Mouse (Mus musculus) large intestine, adult 2 months (tissue): ENCODE data around the gene Trim9. TPM values are rescaled to one million over a fixed set of nuclear protein-coding genes. Genes with fewer than 3 reads are reported as not detected.

Source experiments
- DNase-seq: peaks from one replicate; pipeline ENCODE4 v3.0.0-alpha.2; 2012; ENCODE audit warnings: low read depth, low spot score
- WGBS: fragments of 180-500 bp; shearing (Covaris S2); methylation state at CpG from one replicate; pipeline ENCODE4 v1.1.7; 2018; 5-methylcytosine and 5-hydroxymethylcytosine counted together
- polyA plus RNA-seq: library from polyadenylated mRNA; depleted of rRNA; stranded (reverse); fragments of >200 nt; gene quantifications from 2 replicates; pipeline ENCODE4 v1.2.3, GENCODE M21; 2012

Trim9 gene
- polyA plus RNA-seq, 1 experiment, result 0.10 TPM

GRCm38 (mm10) chr12:70269724-70270123 is 77.7 kb downstream of the Trim9 start:
- DNase-seq, result no peak
- 86% methylated on average over 6 of the region's 6 CpGs for WGBS

DNA sequence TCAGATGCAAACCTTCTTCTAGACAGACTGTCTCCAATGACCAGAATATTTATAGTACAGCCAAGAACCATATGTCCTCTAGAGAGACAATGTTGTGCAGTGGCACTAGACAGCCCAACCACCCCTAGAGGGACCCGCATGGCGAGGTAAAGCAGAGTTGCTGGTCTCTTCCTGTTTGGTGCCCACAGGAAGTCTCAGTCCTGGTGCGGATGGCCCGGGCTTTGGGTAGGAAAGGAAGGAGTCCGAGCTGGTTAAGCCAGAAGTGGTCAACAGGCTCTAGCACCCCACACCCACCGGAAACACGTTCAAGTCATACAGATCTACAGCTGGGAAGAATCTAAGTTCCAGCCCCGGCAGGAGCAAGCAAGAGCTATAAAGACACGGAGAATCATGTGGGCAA is 80.1 kb downstream of the Trim9 start:
- no peak for DNase-seq
- 80% methylated on average over 9 of the region's 9 CpGs for WGBS

GRCm38 (mm10) chr12:70266494-70266931 is 80.9 kb downstream of the Trim9 start:
- WGBS, result 55% methylated on average over 8 of the region's 8 CpGs
- no peak for DNase-seq

DNA sequence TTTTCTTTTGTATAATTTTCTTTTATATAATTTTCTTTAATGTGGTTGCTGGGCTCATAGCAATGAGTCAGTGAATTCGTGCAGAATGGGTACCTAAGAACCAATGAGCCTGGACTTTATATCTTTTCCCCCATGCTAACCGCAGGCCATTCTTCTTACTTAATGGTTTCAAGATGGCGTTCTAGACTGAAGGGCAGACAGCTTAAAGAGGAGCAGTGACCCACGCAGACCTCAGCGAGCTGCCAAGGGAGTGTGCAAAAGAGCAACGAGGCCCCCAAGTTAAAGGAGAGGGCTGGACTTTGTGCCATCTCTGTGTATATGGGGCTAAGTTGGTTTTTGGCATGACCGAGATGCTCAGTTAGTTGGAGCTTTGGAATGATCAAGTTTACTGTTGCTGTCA is 83.7 kb downstream of the Trim9 start:
- 75% methylated on average over 7 of the region's 7 CpGs for WGBS

DNA sequence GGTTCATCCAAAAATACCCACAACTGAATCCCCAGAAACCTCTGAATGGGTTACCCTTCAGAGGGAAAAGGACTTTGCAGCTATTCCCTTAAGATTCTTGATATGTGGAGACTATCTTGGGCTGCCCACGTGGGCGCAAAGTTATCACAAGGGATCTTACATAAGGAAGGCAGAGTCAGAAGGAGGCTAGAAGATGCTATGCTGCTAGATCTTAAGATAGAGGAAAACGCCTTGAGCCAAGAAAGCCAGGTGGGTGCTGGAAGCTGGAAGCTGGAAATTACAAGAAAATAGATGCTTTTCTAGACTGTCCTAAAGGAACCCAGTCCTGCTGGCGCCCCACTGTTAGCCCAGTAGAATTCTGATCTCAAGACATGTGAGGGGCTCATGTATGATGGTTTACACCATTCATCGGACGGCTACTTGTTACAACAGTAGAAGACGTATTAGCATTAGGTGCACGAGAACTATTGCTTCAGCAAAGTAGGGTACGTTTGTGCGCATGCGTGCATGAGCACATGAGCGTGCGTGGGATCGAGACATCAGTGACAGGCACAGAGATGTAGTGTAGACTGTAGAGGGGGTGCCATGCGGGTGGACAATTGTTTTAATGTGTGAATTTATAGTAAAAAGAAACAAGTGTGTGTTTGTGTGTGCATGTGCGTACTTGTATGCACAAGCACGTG is 85.0 kb downstream of the Trim9 start:
- WGBS, result 94% methylated on average over 17 of the region's 17 CpGs
- DNase-seq, result no peak

More for the DNA sequence above, 83.7 kb downstream of the Trim9 start:
- DNase-seq, result no peak

DNA sequence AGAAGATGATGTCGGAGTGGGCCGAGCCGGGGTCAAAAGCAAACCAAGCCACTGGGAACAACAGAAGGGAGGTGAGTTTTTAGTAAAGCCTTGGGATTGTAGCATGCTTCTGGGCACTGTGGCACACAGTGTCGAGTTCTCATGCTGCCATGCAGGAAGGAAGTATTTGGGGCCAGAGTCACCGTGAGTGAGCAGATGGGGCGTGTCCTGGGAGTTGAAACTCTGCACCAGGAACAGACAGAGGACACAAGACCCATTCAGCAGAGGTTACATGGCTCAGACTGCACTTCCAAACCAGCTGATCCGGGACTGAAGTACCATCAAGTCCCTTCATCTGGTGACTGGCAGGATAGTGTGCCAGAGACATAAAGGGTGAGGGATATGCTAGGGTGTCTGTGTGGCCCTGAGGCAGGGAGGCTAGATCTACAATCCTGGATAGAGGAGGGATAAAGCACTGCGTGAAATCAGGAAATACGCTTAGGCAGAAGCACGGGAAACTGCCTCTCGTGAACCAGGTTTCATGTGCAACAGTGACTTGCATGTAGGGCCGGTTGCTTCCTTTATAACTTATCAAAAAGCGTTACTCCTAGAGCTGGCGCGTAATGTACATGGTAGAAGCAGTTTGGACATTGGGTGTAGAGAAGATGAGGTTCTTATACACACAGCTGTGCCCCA is 96.1 kb downstream of the Trim9 start:
- 62% methylated on average over 15 of the region's 15 CpGs for WGBS
- DNase-seq, result no peak

DNA sequence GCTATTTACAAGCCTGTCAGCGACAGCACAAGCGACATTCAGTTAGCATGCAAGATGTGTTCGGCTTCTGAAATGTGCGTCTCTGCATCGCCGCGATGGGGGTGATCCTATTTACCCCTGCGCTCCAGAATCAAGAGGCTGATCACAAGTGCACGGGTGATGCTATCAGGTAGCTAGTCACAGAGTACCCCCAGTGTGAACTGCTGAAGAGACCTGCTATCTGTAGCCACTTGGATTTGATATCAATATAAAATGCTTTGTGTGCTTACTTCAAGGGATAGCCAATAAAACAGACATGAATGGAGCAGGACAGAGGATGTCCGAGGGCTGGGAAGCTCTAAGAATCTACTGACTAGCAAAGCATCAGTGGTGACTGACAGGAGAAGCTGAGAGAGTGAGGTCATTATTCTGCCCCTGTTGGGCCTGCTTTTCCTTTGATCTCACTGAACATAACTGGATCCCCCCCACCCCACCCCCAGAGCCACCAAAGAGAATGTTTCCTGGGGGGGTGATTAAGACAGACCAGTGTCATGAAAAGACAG is 97.7 kb downstream of the Trim9 start:
- WGBS, result 85% methylated on average over 10 of the region's 10 CpGs
- no peak for DNase-seq

DNA sequence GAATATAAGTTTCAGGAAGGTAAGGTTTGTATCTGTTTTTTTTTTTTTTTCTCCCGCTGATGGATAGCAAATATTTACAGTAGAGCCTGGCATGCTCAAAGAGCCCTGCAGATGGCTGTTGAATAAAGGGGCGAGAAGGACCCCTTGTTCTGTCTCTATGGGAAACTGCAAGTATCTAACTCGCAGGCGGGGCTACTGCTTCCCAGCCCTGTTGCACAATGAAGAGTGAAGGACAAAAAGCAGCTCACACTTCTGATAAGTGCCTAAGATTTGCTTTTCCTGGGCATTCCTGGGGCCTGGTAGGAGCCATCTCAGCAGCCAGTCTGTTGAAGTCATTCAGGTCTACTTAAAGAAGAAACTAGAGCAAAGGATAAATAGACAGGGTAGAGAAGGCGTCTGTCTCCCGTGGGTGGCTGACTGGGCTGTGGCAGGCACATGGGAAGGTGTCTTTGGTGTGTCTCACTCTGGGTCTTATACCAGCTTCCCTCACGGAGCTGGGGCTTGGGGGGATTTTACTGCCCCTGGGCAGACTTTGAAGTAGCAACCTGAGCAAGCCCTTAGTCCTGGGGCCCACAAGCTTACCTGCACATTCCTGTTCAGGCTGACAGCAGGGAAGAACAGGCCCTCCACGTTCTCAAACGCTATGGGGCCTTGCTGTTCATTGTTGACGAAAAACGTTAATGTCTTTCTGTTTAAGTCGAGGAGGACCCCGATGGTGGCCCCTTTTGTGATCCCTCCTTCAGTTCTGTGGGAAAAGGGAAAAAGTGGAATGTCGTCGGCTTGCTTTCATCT is 99.5 kb downstream of the Trim9 start:
- 62% methylated on average over 15 of the region's 15 CpGs for WGBS
- DNase-seq, result no peak

GRCm38 (mm10) chr12:70242550-70242949 is 104.9 kb downstream of the Trim9 start:
- DNase-seq, result no peak
- 87% methylated on average over 7 of the region's 7 CpGs for WGBS

GRCm38 (mm10) chr12:70239741-70240140 is 107.7 kb downstream of the Trim9 start:
- DNase-seq, result no peak
- WGBS, result 66% methylated on average over 5 of the region's 5 CpGs

GRCm38 (mm10) chr12:70238604-70239003 is 108.8 kb downstream of the Trim9 start:
- WGBS, result 63% methylated on average over 8 of the region's 8 CpGs
- no peak for DNase-seq

GRCm38 (mm10) chr12:70234938-70235484 is 112.4 kb downstream of the Trim9 start:
- 1% methylated on average over 13 of the region's 13 CpGs for WGBS

GRCm38 (mm10) chr12:70234411-70234810 is 113.0 kb downstream of the Trim9 start:
- 3% methylated on average over 6 of the region's 6 CpGs for WGBS
- peak; percentile 38 for DNase-seq

More at GRCm38 (mm10) chr12:70234938-70235484, 112.4 kb downstream of the Trim9 start:
- DNase-seq, result no peak

DNA sequence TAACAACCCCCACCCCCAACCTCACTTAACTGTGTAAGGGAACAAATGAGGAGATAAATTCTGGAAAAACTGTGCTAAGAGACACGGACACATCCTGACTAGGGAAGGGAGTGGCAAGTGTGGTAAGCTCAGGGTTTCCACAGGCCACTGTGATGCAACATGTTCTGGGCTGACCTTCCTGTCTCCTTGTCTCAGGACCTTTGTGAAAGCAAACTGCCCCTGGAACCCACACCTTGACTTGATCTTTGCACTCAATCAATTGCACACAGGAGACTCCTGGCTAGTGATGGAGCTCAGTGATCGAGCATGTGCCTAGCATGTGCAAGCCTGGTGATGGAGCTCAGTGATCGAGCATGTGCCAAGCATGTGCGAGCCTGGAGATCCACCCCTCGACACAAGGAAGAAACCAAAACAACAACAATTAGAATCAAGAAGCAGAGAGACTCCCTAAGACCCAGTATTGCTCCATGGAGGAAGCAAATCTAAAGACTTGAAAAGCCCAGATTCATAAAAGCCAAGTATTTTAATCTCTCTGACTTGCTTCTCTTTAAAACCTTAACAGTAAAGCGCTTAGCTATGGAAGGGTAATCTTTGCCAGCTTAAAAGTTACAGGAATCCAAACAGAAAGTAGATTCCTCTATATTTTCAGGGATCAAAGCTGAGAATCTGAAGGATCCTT is 113.6 kb downstream of the Trim9 start:
- no peak for DNase-seq
- WGBS, result 82% methylated on average over 6 of the region's 6 CpGs

DNA sequence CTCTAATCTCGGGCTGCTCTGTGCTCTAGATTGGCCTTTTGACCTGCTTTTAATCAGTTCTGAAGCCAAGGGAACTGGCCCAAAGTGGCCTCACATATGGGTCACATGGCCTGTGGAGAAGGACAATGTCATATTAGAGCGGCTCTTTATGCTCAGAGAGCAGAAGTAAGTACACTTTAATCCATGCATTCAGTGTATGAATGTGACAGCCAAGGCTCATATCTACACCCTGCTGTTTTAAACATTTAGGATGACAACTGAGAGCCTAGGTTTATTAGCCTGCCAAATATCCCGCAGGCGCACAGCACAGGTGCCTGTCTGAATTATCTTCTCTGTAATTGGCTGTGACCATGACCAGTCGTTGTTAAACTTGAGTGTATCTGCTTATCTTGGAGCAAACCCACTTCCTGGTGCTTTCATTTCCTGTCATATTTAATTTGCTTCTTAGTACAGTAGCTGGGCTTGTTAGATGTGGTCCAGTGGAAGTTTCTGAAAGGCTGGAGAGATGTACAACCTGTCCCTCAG is 115.3 kb downstream of the Trim9 start:
- no peak for DNase-seq
- 28% methylated on average over 5 of the region's 5 CpGs for WGBS

GRCm38 (mm10) chr12:70231294-70231693 is 116.1 kb downstream of the Trim9 start, which contains the start of gene Pygl:
TSS of gene Pygl (minus strand) at chr12:70231488.
- DNase-seq, result no peak
- WGBS, result 98% methylated on average over 2 of the region's 2 CpGs

GRCm38 (mm10) chr12:70228155-70228554 is 119.3 kb downstream of the Trim9 start:
- no peak for DNase-seq
- 76% methylated on average over 11 of the region's 11 CpGs for WGBS

- 6% methylated on average over 52 of the region's 52 CpGs for WGBS
- DNase-seq, result peak; percentile 24
Observed at GRCm38 (mm10) chr12:70227121-70227932, 120.1 kb downstream of the Trim9 start.
